Mouse (Mus musculus) Muller cell, postnatal 12 days (primary cell): ENCODE data around the gene Rbp7.

Experiments used
- DNase-seq: peaks from one replicate; pipeline ENCODE4 v3.0.0-alpha.2; 2015; ENCODE audit errors: inconsistent ontology term

The Rbp7 gene

DNA sequence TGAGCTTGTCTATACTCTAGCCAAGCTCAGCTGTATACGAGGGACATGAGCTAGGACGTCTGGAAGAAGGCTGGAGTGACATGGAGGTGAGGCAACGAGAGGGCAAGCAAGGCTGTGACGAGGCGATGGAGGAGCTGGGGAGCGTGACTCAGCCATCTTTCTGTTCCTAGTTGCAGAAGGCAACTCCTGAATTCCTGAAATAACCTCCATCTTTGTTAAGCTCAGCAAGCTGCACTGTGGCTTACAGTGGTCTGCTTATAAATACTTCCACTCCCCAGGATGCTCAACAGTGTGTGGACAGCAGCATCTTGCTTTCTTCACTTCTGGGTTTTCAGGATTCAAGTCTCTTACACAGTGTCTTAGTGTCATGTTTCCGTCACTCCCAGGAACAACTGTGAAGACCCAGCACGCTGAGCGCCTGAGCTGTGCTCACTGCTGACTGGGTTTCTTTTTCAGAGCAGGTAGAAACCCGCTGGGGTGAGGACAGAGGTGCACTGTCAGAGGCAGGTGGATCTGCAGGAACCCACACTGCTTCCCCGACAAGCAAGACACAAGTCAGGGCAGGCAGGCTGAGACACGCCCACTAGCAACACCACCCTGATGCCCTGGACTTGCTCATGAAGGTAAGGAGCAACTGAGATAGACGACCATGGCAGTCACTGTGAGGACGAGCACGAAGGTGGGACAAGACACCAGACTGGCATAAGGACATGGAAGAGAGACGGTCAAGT is 48.9 kb downstream of the Rbp7 start:
- peak; percentile 47 for DNase-seq

DNA sequence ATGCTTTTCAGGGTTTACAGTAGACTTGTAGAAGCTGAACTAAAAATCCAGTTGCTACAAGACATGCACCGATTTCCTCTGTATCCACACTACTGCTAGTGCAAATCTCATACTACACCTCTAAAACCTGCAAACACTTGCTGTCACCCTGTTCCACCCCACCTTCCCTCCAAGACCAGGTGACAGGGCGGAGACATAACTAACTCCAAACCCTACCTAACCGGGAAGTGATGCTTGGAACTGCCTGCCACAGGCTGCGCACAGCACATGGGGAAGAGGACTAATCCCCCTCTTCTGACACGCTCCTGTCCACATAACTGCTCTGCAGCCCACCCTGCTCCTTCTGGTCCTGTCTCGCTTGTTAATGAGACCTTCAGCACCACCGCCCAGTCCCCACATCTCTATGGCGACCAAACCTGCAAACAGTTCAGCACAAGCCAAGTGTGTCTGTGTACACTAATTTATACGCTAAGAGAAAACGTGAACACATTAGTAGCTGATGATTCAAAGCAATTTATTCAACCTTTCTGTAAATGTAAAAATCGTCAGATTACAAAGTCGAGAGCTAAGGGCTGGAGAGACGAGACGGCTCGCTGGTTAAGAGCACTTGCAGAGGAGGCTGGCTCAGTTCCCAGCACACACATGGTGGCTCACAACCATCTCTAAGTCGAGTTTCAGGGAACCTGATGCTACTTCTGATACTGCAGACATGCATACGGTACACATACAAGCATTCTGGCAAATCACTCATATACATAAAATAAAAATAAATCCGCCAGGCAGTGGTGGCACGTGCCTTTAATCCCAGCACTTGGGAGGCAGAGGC is 49.9 kb downstream of the Rbp7 start:
- no peak for DNase-seq

DNA sequence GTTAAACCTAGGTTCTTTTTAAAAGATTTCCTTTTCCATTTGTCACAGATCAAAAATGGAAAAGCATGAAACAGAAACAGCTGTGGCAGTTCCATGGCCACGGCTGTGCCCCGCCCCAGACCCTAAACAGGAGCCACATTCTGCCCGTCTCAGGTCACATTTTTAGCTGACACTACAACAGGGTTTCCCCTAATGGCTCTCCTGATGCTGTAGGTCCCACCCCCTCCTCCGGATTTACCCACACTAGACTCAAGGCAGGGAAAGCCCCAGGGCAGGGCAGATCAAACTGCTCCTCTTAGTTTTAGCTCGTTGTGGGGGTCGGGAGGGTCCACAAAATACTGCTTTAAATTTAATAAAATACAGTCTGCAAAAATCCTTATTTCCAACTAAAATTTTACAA is 51.7 kb downstream of the Rbp7 start:
- no peak for DNase-seq

- DNase-seq: peak; percentile 85
Measured at GRCm38 (mm10) chr4:149401591-149401982, 53.2 kb downstream of the Rbp7 start.

DNA sequence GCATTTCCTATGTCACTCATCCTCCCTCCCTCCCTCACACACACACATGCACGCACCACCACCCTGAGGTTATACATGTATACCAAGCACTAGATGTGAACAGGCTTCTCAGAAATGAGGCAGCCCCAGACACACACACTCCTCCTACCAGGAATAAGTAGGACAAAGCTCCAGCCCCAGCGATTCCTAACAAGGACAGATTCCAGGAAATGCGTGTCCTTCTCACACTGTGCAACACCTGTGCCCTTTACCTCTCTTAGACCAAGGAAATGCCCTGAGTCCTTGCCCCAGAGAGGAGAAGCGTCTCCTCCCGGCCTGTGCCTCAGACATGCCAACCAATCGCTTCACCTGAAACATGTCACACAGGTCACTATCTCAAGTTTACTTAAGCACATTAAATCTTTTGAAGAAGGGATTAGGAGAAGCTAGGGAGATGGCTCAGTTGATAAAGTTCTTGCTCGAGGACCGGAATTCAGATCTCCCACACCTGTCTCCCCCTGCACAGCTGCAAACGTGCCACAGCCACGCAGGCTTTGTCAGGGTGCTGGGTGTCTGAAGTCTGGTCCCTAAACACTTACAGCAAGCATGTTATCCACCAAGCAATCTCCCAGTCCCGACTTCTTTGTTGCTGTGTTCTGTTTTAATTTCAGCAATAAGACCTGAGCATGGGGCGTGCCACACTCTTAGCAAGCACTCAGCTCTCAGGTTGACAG is 53.7 kb downstream of the Rbp7 start:
- no peak for DNase-seq
